Mouse (Mus musculus) spleen, adult 2 months (tissue): ENCODE measurements around the gene Rpl10-ps3.

ENCODE experiments used
- CTCF ChIP-seq: fragments of 200-500 bp; IDR thresholded peaks from 2 replicates; pipeline ENCODE4 v1.5.1; 2011; ENCODE audit warnings: mild to moderate bottlenecking, inconsistent platforms; ENCODE audit not compliant: insufficient read depth, insufficient read length, insufficient replicate concordance; ENCODE audit errors: extremely low read depth
- POLR2A ChIP-seq: fragments of 200-500 bp; IDR thresholded peaks from 2 replicates; pipeline ENCODE4 v1.6.1; 2011; ENCODE audit warnings: low read depth, low read length, inconsistent platforms

DNA sequence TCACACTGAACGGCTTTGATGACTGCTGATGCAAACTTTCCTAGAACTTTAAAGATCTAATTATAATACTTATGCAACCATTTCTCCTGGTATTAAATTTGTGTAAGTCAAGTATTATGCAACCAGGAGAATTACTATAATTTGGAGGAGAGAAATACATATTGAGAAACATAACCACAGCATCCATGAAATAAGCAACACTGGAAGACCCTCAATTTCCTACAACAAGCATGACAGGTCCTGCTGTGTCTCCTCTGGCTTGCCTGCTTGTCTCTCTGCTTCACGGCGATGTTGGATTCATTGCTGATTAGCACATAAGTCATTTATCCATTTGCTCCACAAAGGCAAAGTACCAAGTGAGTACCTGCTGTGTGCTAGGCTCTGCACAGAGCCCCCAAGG, 12.6 kb upstream of the Rpl10-ps3 start:
- no peak for TF ChIP-seq POLR2A
- TF ChIP-seq CTCF = no peak
